Mouse (Mus musculus): ENCODE results near the gene Nup188. TPM values are rescaled to one million over a fixed set of nuclear protein-coding genes. Genes with fewer than 3 reads are reported as not detected.

Nup188 gene
- polyA plus RNA-seq, 1 experiment from 2014 or later: 28.2 TPM

- 83% methylated on average over 5 of the region's 5 CpGs for WGBS
- Histone ChIP-seq H3K9ac (no peak overlapping the region), H3K9me3 (no peaks in the 10 kb centered on the region), H3K36me3 (peaks cover 54% of the 10 kb centered on the region), H3K27me3 (no peaks in the 10 kb centered on the region), H3K27ac (no peak overlapping the region), H3K4me2 (no peak overlapping the region), H3K4me3 (no peak overlapping the region), H3K4me1 (no peaks in the 10 kb centered on the region)
- ATAC-seq (ENCODE audit: insufficient number of reproducible peaks, low FRiP score, low TSS enrichment, low read depth): no peak
These were observed 98.6 kb downstream of the Nup188 start for GRCm38 (mm10) chr2:30384814-30385213.

- Histone ChIP-seq H3K27me3 (no peaks in the 10 kb centered on the region), H3K4me1 (no peaks in the 10 kb centered on the region), H3K36me3 (peaks cover 49% of the 10 kb centered on the region), H3K9ac (no peak overlapping the region), H3K9me3 (no peaks in the 10 kb centered on the region), H3K27ac (no peak overlapping the region), H3K4me3 (no peak overlapping the region), H3K4me2 (no peak overlapping the region)
- 84% methylated on average over 4 of the region's 4 CpGs for WGBS
- no peak for ATAC-seq (ENCODE audit: insufficient number of reproducible peaks, low FRiP score, low TSS enrichment, low read depth)
These were observed 99.4 kb downstream of the Nup188 start for GRCm38 (mm10) chr2:30385591-30385990.

GRCm38 (mm10) chr2:30386913-30387312 is 100.7 kb downstream of the Nup188 start:
- Histone ChIP-seq H3K27me3 (no peaks in the 10 kb centered on the region), H3K4me2 (no peak overlapping the region), H3K36me3 (peaks cover 36% of the 10 kb centered on the region), H3K4me3 (no peak overlapping the region), H3K9ac (no peak overlapping the region), H3K9me3 (no peaks in the 10 kb centered on the region), H3K27ac (no peak overlapping the region), H3K4me1 (peaks cover 8% of the 10 kb centered on the region)
- 82% methylated on average over 9 of the region's 9 CpGs for WGBS
- ATAC-seq (ENCODE audit: insufficient number of reproducible peaks, low FRiP score, low TSS enrichment, low read depth): no peak

- Histone ChIP-seq H3K4me1 (peaks cover 21% of the 10 kb centered on the region), H3K27ac (no peak overlapping the region), H3K27me3 (no peaks in the 10 kb centered on the region), H3K9me3 (no peaks in the 10 kb centered on the region), H3K9ac (no peak overlapping the region), H3K36me3 (peaks cover 15% of the 10 kb centered on the region), H3K4me3 (no peak overlapping the region), H3K4me2 (no peak overlapping the region)
- no peak for ATAC-seq (ENCODE audit: insufficient number of reproducible peaks, low FRiP score, low TSS enrichment, low read depth)
- 89% methylated on average over 2 of the region's 2 CpGs for WGBS
These were observed 102.8 kb downstream of the Nup188 start for GRCm38 (mm10) chr2:30389000-30389399.

- Histone ChIP-seq H3K4me2 (peak within 1 kb of the TSS; percentile 95), H3K36me3 (peaks cover 14% of the 10 kb centered on the region), H3K4me1 (peaks cover 27% of the 10 kb centered on the region), H3K27me3 (no peaks in the 10 kb centered on the region), H3K9ac (peak within 1 kb of the TSS; percentile 67), H3K4me3 (peak within 1 kb of the TSS; percentile 84), H3K9me3 (no peaks in the 10 kb centered on the region), H3K27ac (peak within 1 kb of the TSS; percentile 91)
- ATAC-seq (ENCODE audit: insufficient number of reproducible peaks, low FRiP score, low TSS enrichment, low read depth): peak; percentile 97
- under 1% methylated on average over 40 of the region's 40 CpGs for WGBS
These were observed 105.9 kb downstream of the Nup188 start, which contains the start of gene Dolpp1 for GRCm38 (mm10) chr2:30392114-30392576. Gene Dolpp1 (plus strand): TSS chr2:30392254.

- Histone ChIP-seq H3K9ac (peak overlapping the region; percentile 67), H3K9me3 (no peaks in the 10 kb centered on the region), H3K36me3 (peaks cover 20% of the 10 kb centered on the region), H3K27ac (peak overlapping the region; percentile 91), H3K4me3 (peak overlapping the region; percentile 84), H3K4me2 (peak overlapping the region; percentile 95), H3K4me1 (peaks cover 27% of the 10 kb centered on the region), H3K27me3 (no peaks in the 10 kb centered on the region)
- WGBS: under 1% methylated on average over 54 of the region's 54 CpGs
- peak; percentile 72 for ATAC-seq (ENCODE audit: insufficient number of reproducible peaks, low FRiP score, low TSS enrichment, low read depth)
These were observed 106.6 kb downstream of the Nup188 start for GRCm38 (mm10) chr2:30392577-30393369.

GRCm38 (mm10) chr2:30393370-30393656 is 107.1 kb downstream of the Nup188 start:
- Histone ChIP-seq H3K4me1 (peaks cover 27% of the 10 kb centered on the region), H3K9me3 (no peaks in the 10 kb centered on the region), H3K27ac (peak overlapping the region; percentile 91), H3K4me3 (peak overlapping the region; percentile 84), H3K9ac (peak overlapping the region; percentile 67), H3K4me2 (peak overlapping the region; percentile 95), H3K27me3 (no peaks in the 10 kb centered on the region), H3K36me3 (peaks cover 26% of the 10 kb centered on the region)
- no peak for ATAC-seq (ENCODE audit: insufficient number of reproducible peaks, low FRiP score, low TSS enrichment, low read depth)
- 57% methylated on average over 1 of the region's 1 CpGs for WGBS

Small RNA genes within 50 kb of the gene (microRNA-seq; reads per million reads assigned to microRNA genes)
- not detected for gene Gm47292

Other genes with a start within 250 kb of the Nup188 start
- 36.7 and 37.0 TPM in 2 replicates for gene Wdr34, start 237.5 kb upstream of the Nup188 start, polyA plus RNA-seq (2015; fragmentation: Nextera tagmentation; extraction: Ambion mirVana)
- 323 and 361 TPM in 2 replicates for gene Set, start 229.0 kb upstream of the Nup188 start, polyA plus RNA-seq (2015; fragmentation: Nextera tagmentation; extraction: Ambion mirVana)
- 8.6 and 10.4 TPM in 2 replicates for gene Pkn3, start 208.7 kb upstream of the Nup188 start, polyA plus RNA-seq (2015; fragmentation: Nextera tagmentation; extraction: Ambion mirVana)
- 21.1 and 21.6 TPM in 2 replicates for gene Zdhhc12, start 192.7 kb upstream of the Nup188 start, polyA plus RNA-seq (2015; fragmentation: Nextera tagmentation; extraction: Ambion mirVana)
- 6.5 and 8.6 TPM in 2 replicates for gene Zer1, start 161.8 kb upstream of the Nup188 start, polyA plus RNA-seq (2015; fragmentation: Nextera tagmentation; extraction: Ambion mirVana)
- 5.5 and 8.0 TPM in 2 replicates for gene Tbc1d13, start 152.7 kb upstream of the Nup188 start, polyA plus RNA-seq (2015; fragmentation: Nextera tagmentation; extraction: Ambion mirVana)
- 14.8 and 17.0 TPM in 2 replicates for gene Endog, start 114.9 kb upstream of the Nup188 start, polyA plus RNA-seq (2015; fragmentation: Nextera tagmentation; extraction: Ambion mirVana)
- 75.0 and 75.2 TPM in 2 replicates for gene Spout1, start 107.9 kb upstream of the Nup188 start, polyA plus RNA-seq (2015; fragmentation: Nextera tagmentation; extraction: Ambion mirVana)
- 12.4 TPM in 2 replicates for gene Kyat1, start 80.5 kb upstream of the Nup188 start, polyA plus RNA-seq (2015; fragmentation: Nextera tagmentation; extraction: Ambion mirVana)
- 40.6 and 42.5 TPM in 2 replicates for gene Lrrc8a, start 48.7 kb upstream of the Nup188 start, polyA plus RNA-seq (2015; fragmentation: Nextera tagmentation; extraction: Ambion mirVana)
- 0.10 and 0.11 TPM in 2 replicates for gene Gm28035, start 45.8 kb upstream of the Nup188 start, polyA plus RNA-seq (2015; fragmentation: Nextera tagmentation; extraction: Ambion mirVana)
- 5.9 and 6.8 TPM in 2 replicates for gene Phyhd1, start 20.2 kb upstream of the Nup188 start, polyA plus RNA-seq (2015; fragmentation: Nextera tagmentation; extraction: Ambion mirVana)
- gene Gm28038, start 5.4 kb upstream of the Nup188 start, polyA plus RNA-seq (2015; fragmentation: Nextera tagmentation; extraction: Ambion mirVana): not detected in 2 replicates
- 31.5 and 33.4 TPM in 2 replicates for gene Dolk, start 63 bp upstream of the Nup188 start, polyA plus RNA-seq (2015; fragmentation: Nextera tagmentation; extraction: Ambion mirVana)
- gene Sh3glb2, start 72.9 kb downstream of the Nup188 start, polyA plus RNA-seq (2015; fragmentation: Nextera tagmentation; extraction: Ambion mirVana): 87.5 and 88.5 TPM in 2 replicates
- gene Miga2, start 77.8 kb downstream of the Nup188 start, polyA plus RNA-seq (2015; fragmentation: Nextera tagmentation; extraction: Ambion mirVana): 23.3 and 23.9 TPM in 2 replicates
- 35.5 and 35.8 TPM in 2 replicates for gene Dolpp1, start 105.9 kb downstream of the Nup188 start, polyA plus RNA-seq (2015; fragmentation: Nextera tagmentation; extraction: Ambion mirVana)
- 23.9 and 37.6 TPM in 2 replicates for gene Crat, start 129.4 kb downstream of the Nup188 start, polyA plus RNA-seq (2015; fragmentation: Nextera tagmentation; extraction: Ambion mirVana)
- gene Ptpa, start 129.6 kb downstream of the Nup188 start, polyA plus RNA-seq (2015; fragmentation: Nextera tagmentation; extraction: Ambion mirVana): 137 and 149 TPM in 2 replicates
- 1.9 and 2.1 TPM in 2 replicates for gene Ier5l, start 187.8 kb downstream of the Nup188 start, polyA plus RNA-seq (2015; fragmentation: Nextera tagmentation; extraction: Ambion mirVana)